Mouse (Mus musculus) ES-E14 (cell line): Measurements from ENCODE around the gene Prlr.

Source experiments
- CHD2 ChIP-seq: IDR thresholded peaks from 2 replicates; pipeline ENCODE4 v1.6.1; 2014; ENCODE audit warnings: mild to moderate bottlenecking, low read depth, low read length, inconsistent platforms
- HCFC1 ChIP-seq: IDR thresholded peaks from 2 replicates; pipeline ENCODE4 v1.6.1; 2012; ENCODE audit warnings: low read length, inconsistent platforms, borderline replicate concordance; ENCODE audit not compliant: insufficient read depth
- MAFK ChIP-seq: IDR thresholded peaks from 2 replicates; pipeline ENCODE4 v1.6.1; 2014; ENCODE audit warnings: mild to moderate bottlenecking, low read depth, low read length, inconsistent platforms; ENCODE audit not compliant: insufficient read depth
- ZC3H11A ChIP-seq: IDR thresholded peaks from 2 replicates; pipeline ENCODE4 v1.6.1; 2012; ENCODE audit warnings: low read depth, mild to moderate bottlenecking, inconsistent platforms, low read length, borderline replicate concordance
- ZNF384 ChIP-seq: IDR thresholded peaks from 2 replicates; pipeline ENCODE4 v1.6.1; 2012; ENCODE audit warnings: low read depth, low read length, inconsistent platforms

- TF ChIP-seq MAFK: no peak
- no peak for TF ChIP-seq HCFC1
- no peak for TF ChIP-seq ZC3H11A
- TF ChIP-seq ZNF384: no peak
- TF ChIP-seq CHD2: no peak
These were observed 201.4 kb downstream of the Prlr start for GRCm38 (mm10) chr15:10378338-10378959.
